Mouse (Mus musculus) left cerebral cortex, adult 2 months (tissue): ENCODE data around the gene Tmem192. TPM values are rescaled to one million over a fixed set of nuclear protein-coding genes. Genes with fewer than 3 reads are reported as not detected.

Experiments
- DNase-seq, 2 experiments: peaks; one replicate each; pipeline ENCODE4 v3.0.0; 2021 to 2022; ENCODE audit warnings: low spot score in 2 of 2, mixed read lengths in 1 of 2; ENCODE audit errors: extremely low spot score in 1 of 2
- H3K27ac ChIP-seq: fragments of 200-600 bp; 2 replicates; pipeline ENCODE4 v1.8.1; 2022
- H3K4me3 ChIP-seq: fragments of 200-600 bp; 2 replicates; pipeline ENCODE4 v1.8.1; 2022
- CTCF ChIP-seq: fragments of 200-600 bp; IDR thresholded peaks from 2 replicates; pipeline ENCODE4 v1.8.1; 2022; ENCODE audit warnings: antibody characterized with exemption, mild to moderate bottlenecking, moderate library complexity
- intact Hi-C: fragments of 180-260 bp; cut with DNase I; formaldehyde crosslinking; loops from one replicate; pipeline ENCODE4 v1.15.1; 2025
- total RNA-seq, 2 experiments: library from RNA; stranded (reverse); gene quantifications; 2 replicates each; pipeline ENCODE4 v1.2.3; 2021

The Tmem192 gene
- total RNA-seq, 2 experiments from 2014 or later, result 24.0 to 24.1 TPM

DNA sequence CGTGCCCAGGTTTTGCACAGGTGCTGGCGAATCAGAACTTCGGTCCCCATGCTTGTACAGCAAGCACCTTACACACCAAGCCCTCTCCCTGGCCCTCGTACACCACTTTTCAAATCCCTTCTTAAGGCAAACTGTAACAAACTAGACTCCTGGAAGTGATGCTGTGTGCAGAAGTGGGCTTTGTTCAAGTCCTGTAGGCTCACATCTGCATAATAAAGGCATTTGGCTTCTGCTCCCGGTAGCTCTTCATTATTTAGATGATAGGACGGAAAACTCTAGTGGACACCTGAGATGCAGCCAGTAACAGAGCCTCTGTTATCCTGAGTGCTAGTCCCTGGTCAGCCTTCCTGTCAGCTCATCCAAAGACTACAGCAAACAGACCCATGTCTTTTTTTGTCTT, 18.0 kb upstream of the Tmem192 start:
- no peak for TF ChIP-seq CTCF
- H3K27ac ChIP-seq, result no peak overlapping the region
- no peak overlapping the region for H3K4me3 ChIP-seq
- intact Hi-C loops, result loop anchor here (5.0 kb wide), 1 partner anchor 82 kb away; no protein-coding TSS in a partner anchor
- no peak for DNase-seq

DNA sequence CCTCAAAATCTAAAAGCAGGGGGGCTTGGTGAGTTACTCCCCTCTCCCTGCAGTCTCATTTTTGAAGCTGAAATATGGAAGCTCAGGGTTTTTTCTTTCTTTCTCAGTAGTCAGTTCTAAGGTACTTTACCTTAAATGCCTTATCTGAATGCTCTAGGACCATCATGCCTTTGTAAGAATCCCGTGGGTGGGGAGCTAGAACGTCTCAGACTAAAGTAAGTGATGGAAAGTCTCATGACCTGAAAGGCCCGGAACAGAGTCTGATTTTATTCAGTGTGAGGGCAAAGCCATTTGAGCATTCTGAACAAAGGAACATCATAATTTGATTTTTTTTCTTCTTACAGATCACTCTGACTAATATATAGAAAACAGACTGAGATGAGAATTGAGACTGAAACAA, 12.0 kb upstream of the Tmem192 start:
- H3K4me3 ChIP-seq, result no peak overlapping the region
- no peak for TF ChIP-seq CTCF
- intact Hi-C loops, result loop anchor here (10.0 kb wide), 1 partner anchor 910 kb away; no protein-coding TSS in a partner anchor
- H3K27ac ChIP-seq, result no peak overlapping the region
- DNase-seq, result no peak

GRCm38 (mm10) chr8:64941019-64941418, 6.0 kb upstream of the Tmem192 start:
- TF ChIP-seq CTCF, result no peak
- intact Hi-C loops, result loop anchor here (1.0 to 5.0 kb wide), 4 partner anchors 164 to 322 kb away; no protein-coding TSS in a partner anchor
- no peak for DNase-seq

DNA sequence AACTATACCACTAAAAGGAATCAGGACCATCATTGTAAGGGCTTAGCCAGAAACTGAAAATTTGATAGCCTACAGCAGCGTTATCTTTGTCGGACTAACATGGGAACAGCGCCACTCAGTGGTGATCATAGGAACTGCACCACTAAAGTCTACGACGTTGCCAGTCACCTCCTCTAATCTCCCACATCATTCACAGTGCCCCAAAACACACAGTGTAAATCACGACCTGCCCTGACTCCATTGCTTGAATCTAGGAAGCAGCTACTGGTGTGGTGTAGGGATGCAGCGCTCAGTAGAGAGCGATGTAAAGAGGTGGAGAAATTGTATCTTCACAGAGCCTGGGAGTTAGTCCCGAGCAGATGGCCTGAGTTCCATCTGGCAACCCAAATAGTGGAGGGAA, 5.5 kb upstream of the Tmem192 start:
- DNase-seq, result peak; percentile 77 to 89
- H3K4me3 ChIP-seq, result no peak overlapping the region
- peak; percentile 92 for TF ChIP-seq CTCF
- intact Hi-C loops, result loop anchor here (1.0 to 5.0 kb wide), 4 partner anchors 164 to 323 kb away; no protein-coding TSS in a partner anchor
- no peak overlapping the region for H3K27ac ChIP-seq

More at GRCm38 (mm10) chr8:64941019-64941418, 6.0 kb upstream of the Tmem192 start:
- no peak overlapping the region for H3K27ac ChIP-seq
- no peak overlapping the region for H3K4me3 ChIP-seq

GRCm38 (mm10) chr8:64942946-64943345, 4.0 kb upstream of the Tmem192 start:
- Histone ChIP-seq H3K4me3 (no peak overlapping the region), H3K27ac (no peak overlapping the region)
- DNase-seq, result peak in 1 of 2 experiments; percentile 27
- intact Hi-C loops, result loop anchor here (2.0 to 5.0 kb wide), 2 partner anchors 94 to 166 kb away; no protein-coding TSS in a partner anchor
- no peak for TF ChIP-seq CTCF

- Histone ChIP-seq H3K27ac (no peak overlapping the region), H3K4me3 (no peak overlapping the region)
- no peak for DNase-seq
- intact Hi-C loops, result loop anchor here (5.0 kb wide), 1 partner anchor 168 kb away; no protein-coding TSS in a partner anchor
- peak; percentile 53 for TF ChIP-seq CTCF
Measured at GRCm38 (mm10) chr8:64944831-64945230, 2.2 kb upstream of the Tmem192 start.

GRCm38 (mm10) chr8:64945606-64946005, 1.4 kb upstream of the Tmem192 start:
- Histone ChIP-seq H3K4me3 (no peak overlapping the region), H3K27ac (no peak overlapping the region)
- no peak for DNase-seq
- intact Hi-C loops, result loop anchor here (2.0 kb wide), 1 partner anchor 213 kb away; the partner anchor contains the start of gene Msmo1
- no peak for TF ChIP-seq CTCF

GRCm38 (mm10) chr8:64946441-64946819, 555 bp upstream of the Tmem192 start:
- H3K27ac ChIP-seq, result peak overlapping the region; percentile 94; the same call in 1 of the 2 replicates
- no peak for TF ChIP-seq CTCF
- DNase-seq, result no peak
- intact Hi-C loops, result loop anchor here (2.0 kb wide), 1 partner anchor 214 kb away; the partner anchor contains the start of gene Msmo1
- peak overlapping the region; percentile 97 for H3K4me3 ChIP-seq

- Histone ChIP-seq H3K4me3 (peak overlapping the region; percentile 97), H3K27ac (peak overlapping the region; percentile 94)
- DNase-seq, result no peak
- intact Hi-C loops, result loop anchor here (2.0 kb wide), 1 partner anchor 215 kb away; the partner anchor contains the start of gene Msmo1
- no peak for TF ChIP-seq CTCF
Measured at GRCm38 (mm10) chr8:64947698-64948034, 681 bp downstream of the Tmem192 start.

DNA sequence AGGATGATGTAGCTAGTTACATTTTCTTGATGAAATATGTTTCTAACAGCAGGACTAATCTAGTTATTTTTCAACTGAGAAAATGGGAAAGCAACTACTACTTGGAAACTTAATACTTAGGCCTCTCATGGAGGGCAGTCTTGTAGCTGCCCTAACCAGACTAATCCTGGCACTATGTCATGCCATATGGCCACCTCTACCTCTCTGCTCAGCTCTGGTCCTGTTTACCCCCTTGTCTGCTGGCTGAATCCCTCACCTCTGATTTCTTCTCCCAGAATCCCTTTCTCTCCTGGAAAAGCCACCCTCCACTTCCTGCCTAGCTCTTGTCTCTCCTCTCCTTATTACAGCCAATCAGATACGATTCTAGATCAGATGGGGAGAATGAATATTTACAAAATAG, 1.4 kb downstream of the Tmem192 start:
- no peak for TF ChIP-seq CTCF
- Histone ChIP-seq H3K27ac (no peak overlapping the region; the same call in 1 of the 2 replicates), H3K4me3 (no peak overlapping the region; the same call in 1 of the 2 replicates)
- DNase-seq, result no peak
- intact Hi-C loops, result no loop called here

GRCm38 (mm10) chr8:64952101-64952500, 5.1 kb downstream of the Tmem192 start:
- no peak overlapping the region for H3K4me3 ChIP-seq
- no peak for TF ChIP-seq CTCF
- DNase-seq, result no peak
- no peak overlapping the region for H3K27ac ChIP-seq
- intact Hi-C loops, result no loop called here

DNA sequence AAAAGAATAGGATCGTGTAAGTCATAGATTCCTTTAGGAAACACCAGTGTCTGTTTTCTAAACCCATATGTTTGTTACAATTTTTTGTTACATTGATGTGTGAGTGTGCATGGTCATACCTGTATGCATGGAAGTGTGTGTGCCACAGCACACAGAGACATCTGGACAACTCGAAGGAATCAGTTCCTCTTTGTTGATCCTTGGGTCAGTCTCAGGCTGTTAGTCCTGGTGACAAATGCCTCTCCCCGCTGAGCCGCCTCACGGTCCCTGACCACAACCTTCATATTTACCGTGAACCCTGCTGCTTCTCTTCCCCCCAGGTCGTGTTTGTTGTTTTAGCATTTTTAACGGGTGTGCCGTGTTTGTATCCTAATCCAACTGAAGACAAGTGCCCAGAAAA, 12.0 kb downstream of the Tmem192 start:
- intact Hi-C loops, result no loop called here
- no peak for DNase-seq
- no peak for TF ChIP-seq CTCF
- Histone ChIP-seq H3K27ac (no peak overlapping the region), H3K4me3 (no peak overlapping the region)

- TF ChIP-seq CTCF, result peak; percentile 49
- intact Hi-C loops, result loop anchor here (5.0 kb wide), 2 partner anchors 144 to 1534 kb away; no protein-coding TSS in a partner anchor
- Histone ChIP-seq H3K27ac (no peak overlapping the region), H3K4me3 (no peak overlapping the region)
- no peak for DNase-seq
Measured at GRCm38 (mm10) chr8:64962836-64963235, 15.9 kb downstream of the Tmem192 start.
